Mouse (Mus musculus): ENCODE measurements around the gene Eps15. TPM values are rescaled to one million over a fixed set of nuclear protein-coding genes. Genes with fewer than 3 reads are reported as not detected.
A peak's percentile ranks its signal among the peaks of the same experiment; 100 is the strongest.

The Eps15 gene
- total and polyA plus RNA-seq, 2 experiments = 5.5 to 29.6 TPM

- no peak overlapping the region for H3K4me3 ChIP-seq (ENCODE audit: insufficient read depth, low read depth, low read length)
- H3K79me2 ChIP-seq (ENCODE audit: control insufficient read depth, insufficient read depth, low read length) = no peaks in the 10 kb centered on the region
- no peaks in the 10 kb centered on the region for H3K27me3 ChIP-seq (ENCODE audit: control insufficient read depth, insufficient read depth, low read length)
- H3K9ac ChIP-seq (ENCODE audit: low read depth, low read length) = no peak overlapping the region
- no peak for DNase-seq (ENCODE audit: extremely low read depth, low read depth, low spot score)
- H3K27ac ChIP-seq (replicated peaks; ENCODE audit: insufficient read depth, low read depth, low read length) = no peak overlapping the region
- no peak for TF ChIP-seq CTCF (IDR thresholded peaks at IDR 0.05; ENCODE audit: low read depth, low read length)
- TF ChIP-seq POLR2A (IDR thresholded peaks at IDR 0.05; ENCODE audit: extremely low read depth, insufficient read depth, low read length) = no peak
- no peaks in the 10 kb centered on the region for H3K4me1 ChIP-seq (ENCODE audit: control insufficient read depth, insufficient read depth, low read length)
- 95% methylated on average over 6 of the region's 6 CpGs for WGBS
- H3K36me3 ChIP-seq (ENCODE audit: control insufficient read depth, insufficient read depth, low read length) = no peaks in the 10 kb centered on the region
Measured at GRCm38 (mm10) chr4:109411377-109411967, 131.4 kb downstream of the Eps15 start.

- Histone ChIP-seq H3K9ac (ENCODE audit: low read depth, low read length) (no peak overlapping the region), H3K36me3 (ENCODE audit: control insufficient read depth, insufficient read depth, low read length) (no peaks in the 10 kb centered on the region), H3K27me3 (ENCODE audit: control insufficient read depth, insufficient read depth, low read length) (no peaks in the 10 kb centered on the region), H3K79me2 (ENCODE audit: control insufficient read depth, insufficient read depth, low read length) (no peaks in the 10 kb centered on the region), H3K4me1 (ENCODE audit: control insufficient read depth, insufficient read depth, low read length) (no peaks in the 10 kb centered on the region), H3K4me3 (ENCODE audit: insufficient read depth, low read depth, low read length) (no peak overlapping the region), H3K27ac (replicated peaks; ENCODE audit: insufficient read depth, low read depth, low read length) (no peak overlapping the region)
- TF ChIP-seq CTCF (IDR thresholded peaks at IDR 0.05; ENCODE audit: low read depth, low read length) (no peak), POLR2A (IDR thresholded peaks at IDR 0.05; ENCODE audit: extremely low read depth, insufficient read depth, low read length) (no peak)
- WGBS = 95% methylated on average over 5 of the region's 5 CpGs
- no peak for DNase-seq (ENCODE audit: extremely low read depth, low read depth, low spot score)
Measured at GRCm38 (mm10) chr4:109412233-109412632, 132.2 kb downstream of the Eps15 start.

- no peak overlapping the region for H3K4me3 ChIP-seq (ENCODE audit: insufficient read depth, low read depth, low read length)
- no peaks in the 10 kb centered on the region; the same call in 1 of the 2 replicates for H3K4me1 ChIP-seq (ENCODE audit: control insufficient read depth, insufficient read depth, low read length)
- H3K36me3 ChIP-seq (ENCODE audit: control insufficient read depth, insufficient read depth, low read length) = no peaks in the 10 kb centered on the region
- no peaks in the 10 kb centered on the region for H3K27me3 ChIP-seq (ENCODE audit: control insufficient read depth, insufficient read depth, low read length)
- H3K27ac ChIP-seq (replicated peaks; ENCODE audit: insufficient read depth, low read depth, low read length) = no peak overlapping the region
- 76% methylated on average over 1 of the region's 1 CpGs for WGBS
- no peaks in the 10 kb centered on the region for H3K79me2 ChIP-seq (ENCODE audit: control insufficient read depth, insufficient read depth, low read length)
- DNase-seq (ENCODE audit: extremely low read depth, low read depth, low spot score) = no peak
- H3K9ac ChIP-seq (ENCODE audit: low read depth, low read length) = no peak overlapping the region
- TF ChIP-seq CTCF (IDR thresholded peaks at IDR 0.05; ENCODE audit: low read depth, low read length) (no peak), POLR2A (IDR thresholded peaks at IDR 0.05; ENCODE audit: extremely low read depth, insufficient read depth, low read length) (no peak)
Measured at GRCm38 (mm10) chr4:109417998-109418397, 137.9 kb downstream of the Eps15 start.

GRCm38 (mm10) chr4:109419017-109419416 lies 138.9 kb downstream of the Eps15 start:
- H3K27ac ChIP-seq (replicated peaks; ENCODE audit: insufficient read depth, low read depth, low read length) = 0 out of 2 replicates have a peak overlapping the region, but pooled peaks have one; percentile 15
- no peak for TF ChIP-seq CTCF (IDR thresholded peaks at IDR 0.05; ENCODE audit: low read depth, low read length)
- no peak for TF ChIP-seq POLR2A (IDR thresholded peaks at IDR 0.05; ENCODE audit: extremely low read depth, insufficient read depth, low read length)

GRCm38 (mm10) chr4:109419563-109419962 lies 139.5 kb downstream of the Eps15 start:
- Histone ChIP-seq H3K4me1 (ENCODE audit: control insufficient read depth, insufficient read depth, low read length) (no peaks in the 10 kb centered on the region; the same call in 1 of the 2 replicates), H3K27ac (replicated peaks; ENCODE audit: insufficient read depth, low read depth, low read length) (0 out of 2 replicates have a peak overlapping the region, but pooled peaks have one; percentile 10), H3K9ac (ENCODE audit: low read depth, low read length) (no peak overlapping the region), H3K36me3 (ENCODE audit: control insufficient read depth, insufficient read depth, low read length) (no peaks in the 10 kb centered on the region), H3K27me3 (ENCODE audit: control insufficient read depth, insufficient read depth, low read length) (no peaks in the 10 kb centered on the region), H3K79me2 (ENCODE audit: control insufficient read depth, insufficient read depth, low read length) (no peaks in the 10 kb centered on the region), H3K4me3 (ENCODE audit: insufficient read depth, low read depth, low read length) (no peak overlapping the region)
- no peak for TF ChIP-seq CTCF (IDR thresholded peaks at IDR 0.05; ENCODE audit: low read depth, low read length)
- TF ChIP-seq POLR2A (IDR thresholded peaks at IDR 0.05; ENCODE audit: extremely low read depth, insufficient read depth, low read length) = no peak
- 62% methylated on average over 4 of the region's 4 CpGs for WGBS
- DNase-seq (ENCODE audit: extremely low read depth, low read depth, low spot score) = peak; percentile 43

More at GRCm38 (mm10) chr4:109419017-109419416, 138.9 kb downstream of the Eps15 start:
- Histone ChIP-seq H3K4me3 (ENCODE audit: insufficient read depth, low read depth, low read length) (no peak overlapping the region), H3K4me1 (ENCODE audit: control insufficient read depth, insufficient read depth, low read length) (no peaks in the 10 kb centered on the region; the same call in 1 of the 2 replicates), H3K27me3 (ENCODE audit: control insufficient read depth, insufficient read depth, low read length) (no peaks in the 10 kb centered on the region), H3K36me3 (ENCODE audit: control insufficient read depth, insufficient read depth, low read length) (no peaks in the 10 kb centered on the region), H3K9ac (ENCODE audit: low read depth, low read length) (no peak overlapping the region), H3K79me2 (ENCODE audit: control insufficient read depth, insufficient read depth, low read length) (no peaks in the 10 kb centered on the region)
- WGBS = 18% methylated on average over 3 of the region's 3 CpGs
- DNase-seq (ENCODE audit: extremely low read depth, low read depth, low spot score) = peak; percentile 49

- H3K27me3 ChIP-seq (ENCODE audit: control insufficient read depth, insufficient read depth, low read length) = no peaks in the 10 kb centered on the region
- H3K27ac ChIP-seq (replicated peaks; ENCODE audit: insufficient read depth, low read depth, low read length) = no peak overlapping the region
- no peak for TF ChIP-seq POLR2A (IDR thresholded peaks at IDR 0.05; ENCODE audit: extremely low read depth, insufficient read depth, low read length)
- peak; percentile 56 for TF ChIP-seq CTCF (IDR thresholded peaks at IDR 0.05; ENCODE audit: low read depth, low read length)
- no peak overlapping the region for H3K4me3 ChIP-seq (ENCODE audit: insufficient read depth, low read depth, low read length)
- no peaks in the 10 kb centered on the region; the same call in 1 of the 2 replicates for H3K4me1 ChIP-seq (ENCODE audit: control insufficient read depth, insufficient read depth, low read length)
- no peaks in the 10 kb centered on the region for H3K79me2 ChIP-seq (ENCODE audit: control insufficient read depth, insufficient read depth, low read length)
- DNase-seq (ENCODE audit: extremely low read depth, low read depth, low spot score) = no peak
- H3K9ac ChIP-seq (ENCODE audit: low read depth, low read length) = no peak overlapping the region
- H3K36me3 ChIP-seq (ENCODE audit: control insufficient read depth, insufficient read depth, low read length) = no peaks in the 10 kb centered on the region
- 92% methylated on average over 8 of the region's 8 CpGs for WGBS
Measured at GRCm38 (mm10) chr4:109420138-109420795, 140.2 kb downstream of the Eps15 start.
